In the genomic region with DNA sequence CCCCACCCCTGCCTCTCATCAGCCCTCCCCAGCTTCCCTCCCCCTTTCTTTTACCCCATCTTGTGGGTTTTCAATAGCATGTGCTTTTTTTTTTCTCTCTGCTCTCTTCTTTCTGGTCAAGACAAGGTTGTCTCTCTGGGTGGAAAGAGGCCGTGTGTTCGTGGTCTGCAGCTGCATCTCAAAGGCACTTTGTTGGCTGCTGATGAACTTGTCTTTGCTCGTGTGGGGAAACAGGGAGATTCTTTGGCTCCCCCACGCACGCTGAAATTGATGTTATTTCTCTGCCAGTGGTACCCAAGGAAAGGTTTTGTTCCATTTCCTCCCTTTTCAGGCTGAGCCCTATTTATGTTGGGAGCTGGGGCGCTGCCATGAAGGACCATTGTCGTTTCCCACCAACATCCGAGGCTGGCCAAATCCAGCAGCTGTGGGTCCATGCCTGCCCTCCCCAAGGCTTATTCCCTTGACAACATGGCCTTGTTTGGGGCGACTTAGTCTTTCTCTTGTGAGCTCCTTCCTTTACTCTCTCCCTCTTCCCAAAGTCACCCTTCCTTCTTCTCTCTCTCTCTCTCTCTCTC, we compare ENCODE assay signal across 16 mouse cellular contexts. TPM values are rescaled to one million over a fixed set of nuclear protein-coding genes. Genes with fewer than 3 reads are reported as not detected.
DNase-seq lines count a peak whose midpoint lies in the region; ATAC-seq lines count a peak whose summit lies in the region.
"Had no signal": no experiment of that assay in that cellular context is flagged by ENCODE, and none has a peak within 500 bp of the region (broad histone marks: within the 10 kb centered on the region; RNA-seq: fewer than 3 reads in every experiment).

No protein-coding gene starts in this region.

- H3K27me3 ChIP-seq in hindbrain, embryonic 14.5 days (ENCODE audit: control insufficient read depth, insufficient read depth, low read length) = peaks cover 86% of the 10 kb centered on the region
- H3K27me3 ChIP-seq in hindbrain, embryonic 11.5 days (ENCODE audit: control insufficient read depth, insufficient read depth, low read length) = peaks cover 63% of the 10 kb centered on the region
- peaks cover 28% of the 10 kb centered on the region for H3K27me3 ChIP-seq in hindbrain, embryonic 16.5 days (replicated peaks; ENCODE audit: control insufficient read depth, insufficient read depth, low read length)
- peaks cover 61% of the 10 kb centered on the region for H3K27me3 ChIP-seq in kidney, embryonic 16.5 days (ENCODE audit: insufficient read depth, low read length)
- H3K27me3 ChIP-seq: heart, embryonic 15.5 days; liver, embryonic 15.5 days had no signal

- H3K9me3 ChIP-seq in hindbrain, embryonic 14.5 days (ENCODE audit: control insufficient read depth, low read length) = peaks cover under 1% of the 10 kb centered on the region; the same call in 1 of the 2 replicates
- H3K9me3 ChIP-seq in hindbrain, embryonic 11.5 days (ENCODE audit: control insufficient read depth, low read length) = no peaks in the 10 kb centered on the region
- H3K9me3 ChIP-seq in hindbrain, embryonic 16.5 days (ENCODE audit: control insufficient read depth, low read length) = no peaks in the 10 kb centered on the region
- H3K9me3 ChIP-seq in kidney, embryonic 16.5 days (ENCODE audit: low read length) = 0 out of 2 replicates have a peak, but pooled peaks cover 3% of the 10 kb centered on the region
- H3K9me3 ChIP-seq: embryonic facial prominence, embryonic 12.5 days; heart, embryonic 15.5 days; liver, embryonic 15.5 days had no signal

- H3K4me2 ChIP-seq in hindbrain, embryonic 14.5 days (replicated peaks) = no peak overlapping the region
- no peak overlapping the region for H3K4me2 ChIP-seq in hindbrain, embryonic 11.5 days (replicated peaks; ENCODE audit: low read depth, low read length)
- H3K4me2 ChIP-seq in hindbrain, embryonic 16.5 days (ENCODE audit: low read length) = no peak overlapping the region
- H3K4me2 ChIP-seq in kidney, embryonic 16.5 days (replicated peaks; ENCODE audit: low read depth, low read length) = no peak overlapping the region
- H3K4me2 ChIP-seq: embryonic facial prominence, embryonic 12.5 days; heart, embryonic 15.5 days; liver, embryonic 15.5 days had no signal

- no peak overlapping the region for H3K9ac ChIP-seq in hindbrain, embryonic 14.5 days
- H3K9ac ChIP-seq in hindbrain, embryonic 11.5 days (ENCODE audit: low read depth, low read length) = no peak overlapping the region
- H3K9ac ChIP-seq in hindbrain, embryonic 16.5 days (ENCODE audit: low read depth, low read length) = no peak overlapping the region
- no peak overlapping the region for H3K9ac ChIP-seq in kidney, embryonic 16.5 days (replicated peaks; ENCODE audit: low read length)
- H3K9ac ChIP-seq: embryonic facial prominence, embryonic 12.5 days; heart, embryonic 15.5 days; liver, embryonic 15.5 days; neural tube, embryonic 12.5 days had no signal

- no peaks in the 10 kb centered on the region for H3K36me3 ChIP-seq in hindbrain, embryonic 14.5 days (replicated peaks; ENCODE audit: control insufficient read depth, insufficient read depth)
- H3K36me3 ChIP-seq in hindbrain, embryonic 11.5 days (ENCODE audit: control insufficient read depth, insufficient read depth, low read length) = no peaks in the 10 kb centered on the region
- H3K36me3 ChIP-seq in hindbrain, embryonic 16.5 days (ENCODE audit: control insufficient read depth, insufficient read depth, low read length) = no peaks in the 10 kb centered on the region
- no peaks in the 10 kb centered on the region for H3K36me3 ChIP-seq in kidney, embryonic 16.5 days (ENCODE audit: insufficient read depth, low read length)
- H3K36me3 ChIP-seq: embryonic facial prominence, embryonic 12.5 days; heart, embryonic 15.5 days; liver, embryonic 15.5 days; neural tube, embryonic 12.5 days had no signal

- ATAC-seq in hindbrain, embryonic 14.5 days (ENCODE audit: low FRiP score) = peak; percentile 61; the same call in 1 of the 2 replicates
- ATAC-seq in hindbrain, embryonic 11.5 days (ENCODE audit: low FRiP score) = no peak
- peak; percentile 87 for ATAC-seq in hindbrain, embryonic 16.5 days
- no peak for ATAC-seq in kidney, embryonic 16.5 days (ENCODE audit: low FRiP score, low TSS enrichment)
- ATAC-seq in granulocyte monocyte progenitor cell, adult 5-6 weeks (replicated peaks; ENCODE audit: poor library complexity, severe bottlenecking) = no peak

- H3K4me3 ChIP-seq in hindbrain, embryonic 14.5 days (replicated peaks; ENCODE audit: low read length) = no peak overlapping the region
- no peak overlapping the region for H3K4me3 ChIP-seq in hindbrain, embryonic 11.5 days (ENCODE audit: low read depth, low read length)
- no peak overlapping the region for H3K4me3 ChIP-seq in hindbrain, embryonic 16.5 days (ENCODE audit: low read length)
- H3K4me3 ChIP-seq in kidney, embryonic 16.5 days (ENCODE audit: low read length) = no peak overlapping the region
- H3K4me3 ChIP-seq: embryonic facial prominence, embryonic 12.5 days; heart, embryonic 15.5 days; liver, embryonic 15.5 days; neural tube, embryonic 12.5 days had no signal

- peaks cover 9% of the 10 kb centered on the region; the same call in 1 of the 2 replicates for H3K4me1 ChIP-seq in hindbrain, embryonic 14.5 days (replicated peaks; ENCODE audit: control insufficient read depth, insufficient read depth, low read length)
- peaks cover 2% of the 10 kb centered on the region; the same call in 1 of the 2 replicates for H3K4me1 ChIP-seq in hindbrain, embryonic 11.5 days (replicated peaks; ENCODE audit: control insufficient read depth, insufficient read depth, low read length)
- no peaks in the 10 kb centered on the region for H3K4me1 ChIP-seq in hindbrain, embryonic 16.5 days (ENCODE audit: control insufficient read depth, insufficient read depth, low read depth, low read length)
- H3K4me1 ChIP-seq in kidney, embryonic 16.5 days (ENCODE audit: insufficient read depth, low read length) = no peaks in the 10 kb centered on the region
- H3K4me1 ChIP-seq: embryonic facial prominence, embryonic 12.5 days; heart, embryonic 15.5 days; liver, embryonic 15.5 days had no signal

- no peak overlapping the region for H3K27ac ChIP-seq in hindbrain, embryonic 14.5 days
- H3K27ac ChIP-seq in hindbrain, embryonic 11.5 days (ENCODE audit: low read depth, low read length) = no peak overlapping the region
- H3K27ac ChIP-seq in hindbrain, embryonic 16.5 days (ENCODE audit: low read depth, low read length) = peak overlapping the region; percentile 69
- no peak overlapping the region for H3K27ac ChIP-seq in kidney, embryonic 16.5 days (ENCODE audit: low read length)
- H3K27ac ChIP-seq: embryonic facial prominence, embryonic 12.5 days; heart, embryonic 15.5 days; liver, embryonic 15.5 days; neural tube, embryonic 12.5 days had no signal

- 66% methylated on average over 9 of the region's 9 CpGs for WGBS in hindbrain, embryonic 14.5 days
- WGBS in hindbrain, embryonic 11.5 days = 66% methylated on average over 9 of the region's 9 CpGs
- 48% methylated on average over 9 of the region's 9 CpGs for WGBS in hindbrain, embryonic 16.5 days
- 80% methylated on average over 9 of the region's 9 CpGs for WGBS in kidney, embryonic 16.5 days

- intact Hi-C loops in left cerebral cortex, postnatal 36 days (cut with DNase I) = no loop called here

- no peak for DNase-seq in hindbrain, embryonic 14.5 days (ENCODE audit: low spot score)
- no peak for DNase-seq in hindbrain, embryonic 11.5 days (ENCODE audit: low spot score)
- DNase-seq in left cerebral cortex, postnatal 36 days (ENCODE audit: low spot score in 2 of 2) = peak; percentile 17
- peak; percentile 32 for DNase-seq in right cerebral cortex, postnatal 25 days
- DNase-seq in spleen, postnatal 10 days (ENCODE audit: low spot score in 2 of 2) = no peak
- DNase-seq: B cell, adult 2 months; cerebellum, adult 18-20 months; kidney, adult 11 months had no signal

RNA-seq across cellular contexts. Expression of a gene that starts 33.5 kb away (rescaled TPM):
- polyA plus RNA-seq in hindbrain, embryonic 14.5 days (2014; fragmentation: Nextera tagmentation; extraction: Ambion mirVana) = 10.9 and 14.1 TPM in 2 replicates
- polyA plus RNA-seq in hindbrain, embryonic 11.5 days (2014; fragmentation: Nextera tagmentation; extraction: Ambion mirVana) = 0.76 and 1.2 TPM in 2 replicates
- 6.1 and 11.4 TPM in 2 replicates for polyA plus RNA-seq in hindbrain, embryonic 16.5 days (2015; fragmentation: Nextera tagmentation; extraction: Ambion mirVana)
- total RNA-seq in left cerebral cortex, postnatal 36 days (2021) = 10 to 100 TPM; 22.1 to 27.1 TPM
- not detected in 2 replicates for polyA plus RNA-seq in kidney, embryonic 16.5 days (2015; fragmentation: Nextera tagmentation; extraction: Ambion mirVana)
- not detected in 2 replicates for total RNA-seq in granulocyte monocyte progenitor cell, adult 5-6 weeks (2014; fragmentation: Nextera tagmentation)
- not detected in 2 replicates for total RNA-seq in granulocyte monocyte progenitor cell, adult 5-6 weeks (2017)
- total RNA-seq: gastrocnemius, adult 18-20 months had no signal
- polyA plus RNA-seq: heart, embryonic 15.5 days; liver, embryonic 15.5 days had no signal

Comparison
In these comparisons a context has a peak if more than half of its experiments do, and no peak if none do; other contexts are left out.
1. ATAC-seq: peak in hindbrain, embryonic 14.5 days (single experiment) and hindbrain, embryonic 16.5 days (single experiment); none in hindbrain, embryonic 11.5 days (single experiment), kidney, embryonic 16.5 days (single experiment) and granulocyte monocyte progenitor cell, adult 5-6 weeks (single experiment).
2. DNase-seq: peak in left cerebral cortex, postnatal 36 days (2 of 2) and right cerebral cortex, postnatal 25 days (single experiment); none in hindbrain, embryonic 14.5 days (single experiment), hindbrain, embryonic 11.5 days (single experiment) and spleen, postnatal 10 days (0 of 2).